Mouse (Mus musculus) heart, adult 11 months (tissue): ENCODE results near the gene Osbpl10.

ENCODE experiments used
- DNase-seq: peaks from one replicate; pipeline ENCODE4 v3.0.0; 2022

Osbpl10 gene

GRCm38 (mm10) chr9:115034788-115035187, 56.4 kb downstream of the Osbpl10 start:
- DNase-seq: no peak

GRCm38 (mm10) chr9:115038215-115038614, 59.8 kb downstream of the Osbpl10 start:
- peak; percentile 90 for DNase-seq

- DNase-seq: no peak
Observed at GRCm38 (mm10) chr9:115038686-115039085, 60.3 kb downstream of the Osbpl10 start.

- DNase-seq: no peak
Observed at GRCm38 (mm10) chr9:115039245-115039644, 60.9 kb downstream of the Osbpl10 start.

- DNase-seq: no peak
Observed at GRCm38 (mm10) chr9:115042571-115042970, 64.2 kb downstream of the Osbpl10 start.

- DNase-seq: no peak
Observed at GRCm38 (mm10) chr9:115042971-115043706, 64.8 kb downstream of the Osbpl10 start.

GRCm38 (mm10) chr9:115043881-115044770, 65.8 kb downstream of the Osbpl10 start:
- DNase-seq: no peak

- no peak for DNase-seq
Observed at GRCm38 (mm10) chr9:115045087-115045800, 66.9 kb downstream of the Osbpl10 start.

- DNase-seq: no peak
Observed at GRCm38 (mm10) chr9:115046701-115047100, 68.3 kb downstream of the Osbpl10 start.

- no peak for DNase-seq
Observed at GRCm38 (mm10) chr9:115048340-115048739, 70.0 kb downstream of the Osbpl10 start.

- DNase-seq: no peak
Observed at GRCm38 (mm10) chr9:115048861-115049260, 70.5 kb downstream of the Osbpl10 start.

- DNase-seq: peak; percentile 97
Observed at GRCm38 (mm10) chr9:115049981-115050720, 71.8 kb downstream of the Osbpl10 start.

- no peak for DNase-seq
Observed at GRCm38 (mm10) chr9:115051976-115052375, 73.6 kb downstream of the Osbpl10 start.

GRCm38 (mm10) chr9:115053779-115054178, 75.4 kb downstream of the Osbpl10 start:
- DNase-seq: no peak

- peak; percentile 94 for DNase-seq
Observed at GRCm38 (mm10) chr9:115055041-115055830, 76.9 kb downstream of the Osbpl10 start.

- DNase-seq: no peak
Observed at GRCm38 (mm10) chr9:115058806-115059205, 80.4 kb downstream of the Osbpl10 start.

GRCm38 (mm10) chr9:115064834-115065233, 86.5 kb downstream of the Osbpl10 start:
- no peak for DNase-seq

GRCm38 (mm10) chr9:115067071-115067470, 88.7 kb downstream of the Osbpl10 start:
- no peak for DNase-seq

- no peak for DNase-seq
Observed at GRCm38 (mm10) chr9:115075191-115075590, 96.8 kb downstream of the Osbpl10 start.

- peak; percentile 97 for DNase-seq
Observed at GRCm38 (mm10) chr9:115088295-115088993, 110.1 kb downstream of the Osbpl10 start.

- DNase-seq: no peak
Observed at GRCm38 (mm10) chr9:115089644-115090043, 111.3 kb downstream of the Osbpl10 start.
